Mouse (Mus musculus) induced T-regulatory cell, adult 2 months (primary cell): ENCODE results near the gene Ugt1a7c.

Experiments
- DNase-seq: peaks from one replicate; pipeline ENCODE4 v3.0.0-alpha.2; 2012; ENCODE audit warnings: low read depth

Gene Ugt1a7c

GRCm38 (mm10) chr1:88240072-88240471 lies 145.2 kb downstream of the Ugt1a7c start:
- no peak for DNase-seq

GRCm38 (mm10) chr1:88240579-88240978 lies 145.7 kb downstream of the Ugt1a7c start:
- DNase-seq, result no peak

- DNase-seq, result no peak
Observed at GRCm38 (mm10) chr1:88243861-88244260, 149.0 kb downstream of the Ugt1a7c start.

GRCm38 (mm10) chr1:88245881-88246280 lies 151.0 kb downstream of the Ugt1a7c start:
- DNase-seq, result no peak

- no peak for DNase-seq
Observed at GRCm38 (mm10) chr1:88246386-88246785, 151.5 kb downstream of the Ugt1a7c start.

GRCm38 (mm10) chr1:88247660-88248059 lies 152.8 kb downstream of the Ugt1a7c start:
- DNase-seq, result no peak

- no peak for DNase-seq
Observed at GRCm38 (mm10) chr1:88248658-88249057, 153.8 kb downstream of the Ugt1a7c start.

GRCm38 (mm10) chr1:88249596-88249995 lies 154.7 kb downstream of the Ugt1a7c start:
- DNase-seq, result no peak

- DNase-seq, result no peak
Observed at GRCm38 (mm10) chr1:88250023-88250422, 155.2 kb downstream of the Ugt1a7c start.

GRCm38 (mm10) chr1:88253106-88253505 lies 158.2 kb downstream of the Ugt1a7c start:
- no peak for DNase-seq

- no peak for DNase-seq
Observed at GRCm38 (mm10) chr1:88253540-88253939, 158.7 kb downstream of the Ugt1a7c start.

- DNase-seq, result no peak
Observed at GRCm38 (mm10) chr1:88254793-88255465, 160.1 kb downstream of the Ugt1a7c start.

- no peak for DNase-seq
Observed at GRCm38 (mm10) chr1:88255466-88255857, 160.6 kb downstream of the Ugt1a7c start.

- DNase-seq, result no peak
Observed at GRCm38 (mm10) chr1:88255989-88256754, 161.3 kb downstream of the Ugt1a7c start.

GRCm38 (mm10) chr1:88256886-88257663 lies 162.2 kb downstream of the Ugt1a7c start:
- no peak for DNase-seq

- DNase-seq, result no peak
Observed at GRCm38 (mm10) chr1:88257681-88258080, 162.8 kb downstream of the Ugt1a7c start.

GRCm38 (mm10) chr1:88258361-88258760 lies 163.5 kb downstream of the Ugt1a7c start:
- DNase-seq, result peak; percentile 32

GRCm38 (mm10) chr1:88258881-88259642 lies 164.2 kb downstream of the Ugt1a7c start:
- DNase-seq, result peak; percentile 34

GRCm38 (mm10) chr1:88259643-88260024 lies 164.8 kb downstream of the Ugt1a7c start:
- no peak for DNase-seq

- peak; percentile 26 for DNase-seq
Observed at GRCm38 (mm10) chr1:88260114-88260513, 165.3 kb downstream of the Ugt1a7c start.

GRCm38 (mm10) chr1:88260604-88261377 lies 165.9 kb downstream of the Ugt1a7c start:
- DNase-seq, result peak; percentile 32
